Mouse (Mus musculus) CH12.LX (cell line): Measurements from ENCODE around the gene Rplp0. TPM values are rescaled to one million over a fixed set of nuclear protein-coding genes. Genes with fewer than 3 reads are reported as not detected.

ENCODE experiments used
- DNase-seq: peaks from one replicate; pipeline ENCODE4 v3.0.0-alpha.2; 2013; ENCODE audit errors: extremely low read depth
- H3K27ac ChIP-seq: 2 replicates; pipeline ENCODE4 v1.5.1; 2012; ENCODE audit warnings: low read depth, mild to moderate bottlenecking, control low read depth, moderate library complexity; ENCODE audit not compliant: insufficient read depth
- H3K27me3 ChIP-seq: replicated peaks from 2 replicates; pipeline ENCODE3; 2012; ENCODE audit warnings: inconsistent platforms
- H3K36me3 ChIP-seq, 2 experiments: replicated peaks in 1 of 2; 2 replicates each; pipeline versions ENCODE3 to v1.6.1; 2012; ENCODE audit warnings: inconsistent platforms in 1 of 2, low read length in 1 of 2, mild to moderate bottlenecking in 1 of 2, mixed read lengths in 1 of 2, moderate library complexity in 1 of 2; ENCODE audit not compliant: control insufficient read depth in 1 of 2, insufficient read depth in 1 of 2
- H3K4me1 ChIP-seq, 2 experiments: 2 replicates each; pipeline ENCODE4 v1.6.1; 2012; ENCODE audit warnings: inconsistent platforms in 1 of 2, moderate library complexity in 1 of 2; ENCODE audit not compliant: insufficient read depth in 2 of 2, control insufficient read depth in 1 of 2
- H3K4me2 ChIP-seq: 2 replicates; pipeline ENCODE4 v1.6.1; 2012; ENCODE audit warnings: low read depth, mild to moderate bottlenecking, control low read depth; ENCODE audit not compliant: poor library complexity, insufficient read depth, severe bottlenecking
- H3K4me3 ChIP-seq, 3 experiments: fragments of 150-350 bp in 1 of 3; sonication (generic) in 1 of 3; replicated peaks in 1 of 3; 2 replicates each; pipeline versions ENCODE3 to v1.5.1; 2011 to 2012; ENCODE audit warnings: low read depth in 2 of 3, low read length in 2 of 3, mild to moderate bottlenecking in 2 of 3, moderate library complexity in 2 of 3, control low read depth in 1 of 3, improper control_type of control experiment in 1 of 3, inconsistent platforms in 1 of 3, mixed read lengths in 1 of 3; ENCODE audit not compliant: poor library complexity in 1 of 3
- H3K79me2 ChIP-seq: replicated peaks from 2 replicates; pipeline ENCODE4 v1.6.1; 2012; ENCODE audit warnings: mild to moderate bottlenecking, moderate library complexity; ENCODE audit not compliant: control insufficient read depth, poor library complexity, insufficient read depth, severe bottlenecking; ENCODE audit errors: extremely low read depth
- H3K9ac ChIP-seq: 2 replicates; pipeline ENCODE4 v1.6.1; 2012; ENCODE audit warnings: low read depth, mild to moderate bottlenecking, control low read depth, moderate library complexity; ENCODE audit not compliant: insufficient read depth
- H3K9me3 ChIP-seq: replicated peaks from 2 replicates; pipeline ENCODE3; 2012; ENCODE audit warnings: low read length, inconsistent platforms, mixed read lengths
- BHLHE40 ChIP-seq: IDR thresholded peaks from 2 replicates; pipeline ENCODE4 v1.6.1; 2011; ENCODE audit warnings: mild to moderate bottlenecking, low read depth, low read length, improper control_type of control experiment
- CHD2 ChIP-seq: IDR thresholded peaks from 2 replicates; pipeline ENCODE4 v1.6.1; 2011; ENCODE audit warnings: low read length, improper control_type of control experiment
- EP300 ChIP-seq: IDR thresholded peaks from 2 replicates; pipeline ENCODE4 v1.6.1; 2011; ENCODE audit warnings: low read length, improper control_type of control experiment
- ETS1 ChIP-seq: conservative IDR thresholded peaks from 2 replicates; pipeline ENCODE4 v1.6.1; 2012; ENCODE audit warnings: low read depth, mild to moderate bottlenecking, inconsistent platforms, low read length, improper control_type of control experiment, moderate library complexity
- JUND ChIP-seq: conservative IDR thresholded peaks from 2 replicates; pipeline ENCODE4 v1.6.1; 2011; ENCODE audit warnings: low read depth, low read length, improper control_type of control experiment
- KAT2A ChIP-seq: IDR thresholded peaks from 2 replicates; pipeline ENCODE4 v1.6.1; 2012; ENCODE audit warnings: low read length, improper control_type of control experiment, inconsistent platforms; ENCODE audit not compliant: insufficient replicate concordance
- MAZ ChIP-seq: IDR thresholded peaks from 2 replicates; pipeline ENCODE4 v1.6.1; 2012; ENCODE audit warnings: low read depth, mild to moderate bottlenecking, inconsistent platforms, low read length, improper control_type of control experiment, moderate library complexity
- MEF2A ChIP-seq: IDR thresholded peaks from 2 replicates; pipeline ENCODE4 v1.6.1; 2014; ENCODE audit warnings: low read depth, mild to moderate bottlenecking, inconsistent platforms, low read length, improper control_type of control experiment, borderline replicate concordance
- MXI1 ChIP-seq: IDR thresholded peaks from 2 replicates; pipeline ENCODE4 v1.6.1; 2011; ENCODE audit warnings: mild to moderate bottlenecking, low read depth, low read length, improper control_type of control experiment
- MYC ChIP-seq: IDR thresholded peaks from 2 replicates; pipeline ENCODE4 v1.6.1; 2011; ENCODE audit warnings: low read depth, mild to moderate bottlenecking, improper control_type of control experiment, low read length
- NELFE ChIP-seq: IDR thresholded peaks from 2 replicates; pipeline ENCODE4 v1.6.1; 2011; ENCODE audit warnings: low read depth, low read length, improper control_type of control experiment
- NRF1 ChIP-seq: IDR thresholded peaks from 2 replicates; pipeline ENCODE4 v1.6.1; 2014; ENCODE audit warnings: low read depth, mild to moderate bottlenecking, inconsistent platforms, low read length, improper control_type of control experiment, moderate library complexity
- PAX5 ChIP-seq: IDR thresholded peaks from 2 replicates; pipeline ENCODE4 v1.6.1; 2012; ENCODE audit warnings: low read length, inconsistent platforms, mixed read lengths
- POLR2A ChIP-seq: IDR thresholded peaks from 2 replicates; pipeline ENCODE4 v1.6.1; 2011; ENCODE audit warnings: low read depth, mild to moderate bottlenecking, improper control_type of control experiment, low read length
- POLR2AphosphoS2 ChIP-seq: IDR thresholded peaks from 2 replicates; pipeline ENCODE4 v1.6.1; 2011; ENCODE audit warnings: low read depth, low read length, improper control_type of control experiment
- RAD21 ChIP-seq: IDR thresholded peaks from 2 replicates; pipeline ENCODE4 v1.6.1; 2011; ENCODE audit warnings: low read depth, mild to moderate bottlenecking, low read length, improper control_type of control experiment, moderate library complexity
- RCOR1 ChIP-seq: conservative IDR thresholded peaks from 2 replicates; pipeline ENCODE4 v1.6.1; 2012; ENCODE audit warnings: low read depth, mild to moderate bottlenecking, inconsistent platforms, low read length, improper control_type of control experiment
- SIN3A ChIP-seq: IDR thresholded peaks from 2 replicates; pipeline ENCODE4 v1.6.1; 2012; ENCODE audit warnings: low read length, improper control_type of control experiment, inconsistent platforms
- TCF12 ChIP-seq: IDR thresholded peaks from 2 replicates; pipeline ENCODE4 v1.6.1; 2014; ENCODE audit warnings: low read depth, mild to moderate bottlenecking, inconsistent platforms, low read length, improper control_type of control experiment
- UBTF ChIP-seq: IDR thresholded peaks from 2 replicates; pipeline ENCODE4 v1.6.1; 2012; ENCODE audit warnings: low read depth, mild to moderate bottlenecking, inconsistent platforms, low read length, improper control_type of control experiment, moderate library complexity
- USF1 ChIP-seq: IDR thresholded peaks from 2 replicates; pipeline ENCODE4 v1.6.1; 2014; ENCODE audit warnings: low read depth, mild to moderate bottlenecking, inconsistent platforms, low read length, improper control_type of control experiment
- USF2 ChIP-seq: conservative IDR thresholded peaks from 2 replicates; pipeline ENCODE4 v1.6.1; 2011; ENCODE audit warnings: low read depth, low read length, improper control_type of control experiment
- ZC3H11A ChIP-seq: IDR thresholded peaks from 2 replicates; pipeline ENCODE4 v1.6.1; 2012; ENCODE audit warnings: low read depth, mild to moderate bottlenecking, inconsistent platforms, low read length, improper control_type of control experiment
- ZMIZ1 ChIP-seq: IDR thresholded peaks from 2 replicates; pipeline ENCODE4 v1.6.1; 2012; ENCODE audit warnings: low read depth, mild to moderate bottlenecking, inconsistent platforms, low read length, improper control_type of control experiment
- ZNF384 ChIP-seq: IDR thresholded peaks from 2 replicates; pipeline ENCODE4 v1.6.1; 2012; ENCODE audit warnings: low read depth, low read length, improper control_type of control experiment, inconsistent platforms
- dilution Hi-C: fragments of 300-500 bp; cut with MboI; formaldehyde crosslinking; loops from 2 replicates; pipeline ENCODE4 v1.14.3; 2020; ENCODE audit warnings: low sequenced_read_pairs; ENCODE audit not compliant: extremely low pct_unique_long_range_greater_than_20kb, extremely low pct_ligation_motif_present
- in situ Hi-C: fragments of 300-500 bp; cut with MboI; formaldehyde crosslinking; loops from 3 replicates; pipeline ENCODE4 v1.14.3; 2019; ENCODE audit warnings: low sequenced_read_pairs, low pct_ligation_motif_present, low pct_unique_long_range_greater_than_20kb, mixed read lengths
- polyA plus RNA-seq: library from polyadenylated mRNA; unstranded; fragments of >175 nt; gene quantifications from 2 replicates; pipeline ENCODE4 v1.2.1, GENCODE M21; 2012; ENCODE audit warnings: low read depth; ENCODE audit not compliant: insufficient read length
- total RNA-seq, 2 experiments: library from RNA; depleted of rRNA; stranded (reverse); fragments of 300-350 nt in 1 of 2; fragments of >200 nt in 1 of 2; gene quantifications; 2 replicates each; pipeline ENCODE4 v1.2.3; 2012 to 2014

Rplp0 gene
- total and polyA plus RNA-seq, 3 experiments: 4,800 to 6,606 (median 5,581) TPM

DNA sequence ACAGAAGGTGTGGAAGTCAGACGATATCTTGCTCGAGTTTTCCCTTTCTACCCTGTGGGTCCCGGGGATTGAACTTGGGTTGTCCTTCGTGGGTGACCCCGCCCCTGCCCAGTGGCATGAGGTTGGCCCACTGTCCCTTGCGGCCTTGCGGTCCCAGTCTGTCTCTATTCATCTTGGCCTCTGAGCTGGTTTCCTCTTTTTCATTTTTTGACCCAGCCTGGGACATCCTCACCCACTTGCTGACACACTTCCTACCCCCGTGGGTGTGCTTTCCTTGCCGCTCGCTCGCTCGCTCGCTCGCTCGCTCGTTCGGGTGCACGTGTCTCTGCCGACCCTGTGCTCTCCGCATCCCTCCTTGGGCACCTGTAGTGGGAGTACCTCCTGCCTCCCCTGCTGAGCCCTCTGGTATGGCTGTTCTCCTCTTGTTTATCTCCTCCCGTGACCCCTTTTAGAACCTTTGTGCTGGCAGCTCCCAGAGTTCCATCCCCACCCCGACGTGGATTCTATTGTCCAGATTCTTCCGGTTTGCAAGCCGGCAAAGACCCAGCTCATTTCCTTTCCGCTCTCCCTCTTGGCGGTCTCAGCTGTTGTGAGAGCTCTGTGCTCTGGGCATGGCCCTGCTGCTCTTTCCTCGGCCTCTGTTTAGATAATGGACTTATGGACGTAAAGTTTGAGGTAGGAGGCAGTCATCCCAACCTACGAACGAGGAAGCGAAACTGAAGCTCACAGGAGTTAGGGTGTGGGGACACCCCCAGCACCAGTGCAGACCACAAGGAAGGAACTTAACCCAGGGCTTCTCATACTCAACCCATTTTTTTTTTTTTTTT, 43.0 kb upstream of the Rplp0 start (continued):
- TF ChIP-seq MAZ (no peak), RAD21 (no peak), PAX5 (no peak), KAT2A (no peak), SIN3A (peak; percentile 51; the same call in 1 of the 2 replicates), POLR2AphosphoS2 (no peak), POLR2A (peak; percentile 69), BHLHE40 (peak; percentile 87), NELFE (peak; percentile 50; the same call in 1 of the 2 replicates), RCOR1 (0 out of 2 replicates have a peak, but pooled peaks have one; percentile 12), USF2 (no peak), UBTF (no peak), NRF1 (no peak), MYC (no peak; the same call in 1 of the 2 replicates), TCF12 (peak; percentile 50; the same call in 1 of the 2 replicates), ZC3H11A (no peak), USF1 (no peak), CHD2 (no peak), EP300 (peak; percentile 91)

DNA sequence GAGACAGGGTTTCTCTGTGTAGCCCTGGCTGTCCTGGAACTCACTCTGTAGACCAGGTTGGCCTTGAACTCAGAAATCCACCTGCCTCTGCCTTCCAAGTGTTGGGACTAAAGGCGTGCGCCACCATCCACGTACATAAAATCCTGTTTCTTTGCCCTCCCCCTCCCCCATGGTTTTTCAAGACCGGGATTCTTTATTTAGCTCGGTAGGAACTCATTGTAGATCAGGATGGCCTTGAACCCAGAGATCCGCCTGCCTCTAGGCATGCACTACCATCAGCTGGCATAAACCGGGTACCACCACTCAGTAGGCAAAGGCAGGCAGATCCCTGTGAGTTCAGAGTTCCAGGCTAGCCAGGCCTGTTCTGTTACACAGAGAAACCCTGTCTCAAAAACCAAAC, 42.4 kb upstream of the Rplp0 start:
- no peaks in the 10 kb centered on the region for H3K79me2 ChIP-seq
- H3K9me3 ChIP-seq: no peaks in the 10 kb centered on the region
- H3K36me3 ChIP-seq: peaks cover 2 to 33% of the 10 kb centered on the region in 2 experiments
- in situ Hi-C loops (no loop called here), dilution Hi-C loops (no loop called here)
- 0 out of 2 replicates have a peak, but pooled peaks have one; percentile 0 for TF ChIP-seq MEF2A
- no peak for TF ChIP-seq ZMIZ1
- TF ChIP-seq JUND: no peak
- no peak for TF ChIP-seq MXI1
- TF ChIP-seq ZNF384: peak; percentile 73
- no peak for TF ChIP-seq RCOR1
- TF ChIP-seq ETS1: no peak
- H3K4me2 ChIP-seq: peak overlapping the region; percentile 55
- H3K9ac ChIP-seq: no peak overlapping the region
- peak; percentile 39 for DNase-seq
- peaks cover 28 to 67% of the 10 kb centered on the region in 2 experiments for H3K4me1 ChIP-seq
- H3K27me3 ChIP-seq: no peaks in the 10 kb centered on the region
- H3K4me3 ChIP-seq: no peak overlapping the region
- peak overlapping the region; percentile 55; the same call in 1 of the 2 replicates for H3K27ac ChIP-seq
